Mouse (Mus musculus) kidney, embryonic 16.5 days (tissue): ENCODE measurements around the gene Scaf1. TPM values are rescaled to one million over a fixed set of nuclear protein-coding genes. Genes with fewer than 3 reads are reported as not detected.

ENCODE experiments used
- ATAC-seq: fragments of 200-750 bp; cut with Nextera tagmentation; 2 replicates; pipeline ENCODE4 v1.8.0; 2017; ENCODE audit warnings: moderate TSS enrichment; ENCODE audit not compliant: low FRiP score, low TSS enrichment
- H3K27ac ChIP-seq: fragments of 300-500 bp; sonication (generic); 2 replicates; pipeline ENCODE4 v1.5.1; 2014; ENCODE audit warnings: low read length
- H3K27me3 ChIP-seq: fragments of 300-500 bp; sonication (generic); 2 replicates; pipeline ENCODE4 v1.6.1; 2014; ENCODE audit warnings: low read length, control low read depth, mixed read lengths; ENCODE audit not compliant: insufficient read depth
- H3K36me3 ChIP-seq: fragments of 300-500 bp; sonication (generic); 2 replicates; pipeline ENCODE4 v1.6.1; 2014; ENCODE audit warnings: low read length, control low read depth, mixed read lengths; ENCODE audit not compliant: insufficient read depth
- H3K4me1 ChIP-seq: fragments of 300-500 bp; sonication (generic); 2 replicates; pipeline ENCODE4 v1.6.1; 2014; ENCODE audit warnings: low read length, control low read depth, mixed read lengths; ENCODE audit not compliant: insufficient read depth
- H3K4me2 ChIP-seq: fragments of 300-500 bp; sonication (generic); replicated peaks from 2 replicates; pipeline ENCODE4 v1.6.1; 2014; ENCODE audit warnings: low read depth, low read length
- H3K4me3 ChIP-seq: fragments of 300-500 bp; sonication (generic); 2 replicates; pipeline ENCODE4 v1.5.1; 2014; ENCODE audit warnings: mild to moderate bottlenecking, low read length
- H3K9ac ChIP-seq: fragments of 300-500 bp; sonication (generic); replicated peaks from 2 replicates; pipeline ENCODE4 v1.6.1; 2014; ENCODE audit warnings: low read length
- H3K9me3 ChIP-seq: fragments of 300-500 bp; sonication (generic); 2 replicates; pipeline ENCODE4 v1.6.1; 2016; ENCODE audit warnings: low read length, control low read depth
- WGBS: fragments of 180-500 bp; shearing (Covaris S2); extraction: QIAGEN DNeasy Blood & Tissue Kit; methylation state at CpG from one replicate; pipeline ENCODE4 v1.1.7; 2014; 5-methylcytosine and 5-hydroxymethylcytosine counted together
- microRNA-seq: library from miRNA; unstranded; fragments of <30 nt; microRNA quantifications from one replicate; pipeline ENCODE4, GENCODE M21; 2016
- polyA plus RNA-seq: library from polyadenylated mRNA; unstranded; fragments of >200 nt; fragmentation: Nextera tagmentation; extraction: Ambion mirVana; gene quantifications from 2 replicates; pipeline ENCODE4 v1.2.1, GENCODE M21; 2015

Gene Scaf1
- polyA plus RNA-seq, 1 experiment from 2014 or later = 30.6 TPM

DNA sequence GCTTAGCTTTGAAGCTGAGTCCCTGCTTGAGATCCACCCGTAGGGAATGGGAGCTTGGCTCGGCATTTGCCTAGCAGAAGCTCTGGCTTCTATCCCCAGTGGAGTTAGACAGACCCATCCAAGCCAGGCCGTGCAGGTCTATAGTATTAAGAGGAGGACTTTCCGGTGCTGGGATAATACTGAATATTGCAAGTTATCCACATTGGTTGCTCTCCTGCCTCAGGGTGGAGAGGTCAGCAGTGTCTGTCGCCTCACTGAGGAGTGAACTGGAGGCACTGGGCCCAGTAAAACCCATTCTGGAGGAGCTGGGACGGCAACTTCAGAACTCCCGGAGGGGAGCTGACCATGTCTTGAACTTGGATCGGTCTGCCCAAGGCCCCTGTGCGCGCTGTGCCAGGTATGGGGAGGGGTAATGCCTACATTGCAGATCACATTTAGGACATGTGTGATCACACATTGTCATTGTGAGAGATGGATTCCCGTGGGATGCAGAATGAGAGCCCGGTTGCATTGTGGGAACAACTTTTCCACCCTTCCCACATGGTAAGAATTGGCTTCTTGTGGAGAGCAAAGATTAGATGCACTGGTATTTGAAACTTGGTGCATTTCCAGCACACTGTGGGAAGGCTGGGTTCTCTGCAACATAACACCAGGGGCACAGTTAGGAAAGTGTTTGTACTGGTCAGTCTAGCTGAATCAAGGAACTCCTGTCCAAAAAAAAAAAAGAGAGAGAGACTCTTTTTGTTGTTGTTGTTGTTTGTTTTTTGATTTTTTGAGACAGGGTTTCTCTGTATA, 61.9 kb downstream of the Scaf1 start:
- peaks cover 23% of the 10 kb centered on the region for H3K27me3 ChIP-seq
- no peak for ATAC-seq
- H3K9ac ChIP-seq = no peak overlapping the region
- peaks cover 21% of the 10 kb centered on the region for H3K4me1 ChIP-seq
- WGBS = 79% methylated on average over 12 of the region's 12 CpGs
- H3K4me3 ChIP-seq = no peak overlapping the region
- H3K36me3 ChIP-seq = no peaks in the 10 kb centered on the region
- H3K27ac ChIP-seq = no peak overlapping the region
- H3K4me2 ChIP-seq = no peak overlapping the region
- no peaks in the 10 kb centered on the region for H3K9me3 ChIP-seq

DNA sequence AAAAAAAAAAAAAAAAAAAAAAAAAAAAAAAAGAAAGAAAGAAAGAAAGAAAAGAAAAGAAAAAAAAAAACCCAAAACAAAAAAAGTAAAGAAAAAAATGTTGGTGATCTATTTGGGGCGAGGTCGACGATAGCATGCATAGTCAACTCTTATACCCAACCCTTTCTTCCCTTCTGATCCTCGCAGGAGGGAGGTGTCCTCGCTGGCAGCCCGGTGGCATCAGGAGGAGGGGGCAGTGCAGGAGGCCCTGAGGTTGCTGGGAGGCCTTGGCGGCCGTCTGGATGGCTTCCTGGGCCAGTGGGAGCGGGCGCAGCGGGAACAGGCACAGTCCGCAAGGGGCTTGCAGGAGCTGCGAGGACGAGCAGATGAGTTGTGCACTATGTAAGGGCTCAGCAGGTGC, 62.6 kb downstream of the Scaf1 start:
- 62% methylated on average over 13 of the region's 14 CpGs for WGBS
- no peaks in the 10 kb centered on the region for H3K9me3 ChIP-seq
- H3K9ac ChIP-seq = no peak overlapping the region
- H3K4me3 ChIP-seq = no peak overlapping the region
- H3K27ac ChIP-seq = no peak overlapping the region
- ATAC-seq = no peak
- H3K36me3 ChIP-seq = no peaks in the 10 kb centered on the region
- H3K27me3 ChIP-seq = peaks cover 25% of the 10 kb centered on the region
- peaks cover 21% of the 10 kb centered on the region for H3K4me1 ChIP-seq
- H3K4me2 ChIP-seq = no peak overlapping the region

Small RNA genes within 50 kb of the gene (microRNA-seq; reads per million reads assigned to microRNA genes)
- gene Mir7054 = not detected

Other genes starting within 250 kb of the Scaf1 start
- gene Nup62, start 200.3 kb downstream of the Scaf1 start, polyA plus RNA-seq = 99.9 and 105 TPM in 2 replicates
- 1.1 and 1.5 TPM in 2 replicates for gene Il4i1, start 200.0 kb downstream of the Scaf1 start, polyA plus RNA-seq
- gene Atf5, start 199.7 kb downstream of the Scaf1 start, polyA plus RNA-seq = 3.5 and 4.3 TPM in 2 replicates
- gene Akt1s1, start 167.4 kb downstream of the Scaf1 start, polyA plus RNA-seq = 117 and 126 TPM in 2 replicates
- gene Tbc1d17, start 167.3 kb downstream of the Scaf1 start, polyA plus RNA-seq = 93.9 and 94.9 TPM in 2 replicates
- 38.7 and 40.4 TPM in 2 replicates for gene Pnkp, start 159.2 kb downstream of the Scaf1 start, polyA plus RNA-seq
- 371 and 404 TPM in 2 replicates for gene Ptov1, start 146.6 kb downstream of the Scaf1 start, polyA plus RNA-seq
- 136 and 149 TPM in 2 replicates for gene Med25, start 123.7 kb downstream of the Scaf1 start, polyA plus RNA-seq
- gene Fuz, start 120.3 kb downstream of the Scaf1 start, polyA plus RNA-seq = 27.7 and 28.4 TPM in 2 replicates
- gene Ap2a1, start 86.9 kb downstream of the Scaf1 start, polyA plus RNA-seq = 72.9 and 75.3 TPM in 2 replicates
- gene Tsks, start 73.2 kb downstream of the Scaf1 start, polyA plus RNA-seq = 0.10 and 0.24 TPM in 2 replicates
- gene Cpt1c, start 41.5 kb downstream of the Scaf1 start, polyA plus RNA-seq = 22.4 and 23.8 TPM in 2 replicates
- gene Prmt1, start 29.8 kb downstream of the Scaf1 start, polyA plus RNA-seq = 681 and 701 TPM in 2 replicates
- 109 TPM in 2 replicates for gene Irf3, start 18.7 kb downstream of the Scaf1 start, polyA plus RNA-seq
- gene Bcl2l12, start 17.7 kb downstream of the Scaf1 start, polyA plus RNA-seq = 56.1 and 61.9 TPM in 2 replicates
- 42.9 and 44.1 TPM in 2 replicates for gene Rras, start 1.6 kb upstream of the Scaf1 start, polyA plus RNA-seq
- 12.9 and 13.8 TPM in 2 replicates for gene Prr12, start 36.5 kb upstream of the Scaf1 start, polyA plus RNA-seq
- gene Nosip, start 46.1 kb upstream of the Scaf1 start, polyA plus RNA-seq = 85.2 and 86.3 TPM in 2 replicates
- gene Prrg2, start 46.3 kb upstream of the Scaf1 start, polyA plus RNA-seq = 42.4 and 44.9 TPM in 2 replicates
- 352 and 369 TPM in 2 replicates for gene Rcn3, start 75.9 kb upstream of the Scaf1 start, polyA plus RNA-seq
- gene Fcgrt, start 87.5 kb upstream of the Scaf1 start, polyA plus RNA-seq = 93.7 and 114 TPM in 2 replicates
- 1,363 and 1,408 TPM in 2 replicates for gene Rps11, start 108.1 kb upstream of the Scaf1 start, polyA plus RNA-seq
- gene Rpl13a, start 112.4 kb upstream of the Scaf1 start, polyA plus RNA-seq = 1,083 and 1,117 TPM in 2 replicates
- gene Gm45713, start 119.9 kb upstream of the Scaf1 start, polyA plus RNA-seq = 0.18 TPM in 1 of 2 replicates, not detected in the other
- gene Flt3l, start 120.1 kb upstream of the Scaf1 start, polyA plus RNA-seq = 0.95 and 1.9 TPM in 2 replicates
- gene Pih1d1, start 137.9 kb upstream of the Scaf1 start, polyA plus RNA-seq = 109 and 112 TPM in 2 replicates
- gene Aldh16a1, start 138.2 kb upstream of the Scaf1 start, polyA plus RNA-seq = 81.2 and 88.6 TPM in 2 replicates
- gene Slc17a7, start 147.6 kb upstream of the Scaf1 start, polyA plus RNA-seq = 0.19 and 0.42 TPM in 2 replicates
- not detected in 2 replicates for gene Gfy, start 163.2 kb upstream of the Scaf1 start, polyA plus RNA-seq
- not detected in 2 replicates for gene Pth2, start 164.6 kb upstream of the Scaf1 start, polyA plus RNA-seq
- 0.85 and 0.86 TPM in 2 replicates for gene Ccdc155, start 188.5 kb upstream of the Scaf1 start, polyA plus RNA-seq
- 0.78 TPM in 1 of 2 replicates, not detected in the other for gene Dkkl1, start 195.8 kb upstream of the Scaf1 start, polyA plus RNA-seq
- 195 and 203 TPM in 2 replicates for gene Tead2, start 199.4 kb upstream of the Scaf1 start, polyA plus RNA-seq
- gene Cd37, start 222.8 kb upstream of the Scaf1 start, polyA plus RNA-seq = 1.0 and 1.1 TPM in 2 replicates
- gene Slc6a16, start 224.7 kb upstream of the Scaf1 start, polyA plus RNA-seq = 0.28 and 0.30 TPM in 2 replicates